11 mouse cellular contexts compared by ENCODE assay signal in the genomic region with DNA sequence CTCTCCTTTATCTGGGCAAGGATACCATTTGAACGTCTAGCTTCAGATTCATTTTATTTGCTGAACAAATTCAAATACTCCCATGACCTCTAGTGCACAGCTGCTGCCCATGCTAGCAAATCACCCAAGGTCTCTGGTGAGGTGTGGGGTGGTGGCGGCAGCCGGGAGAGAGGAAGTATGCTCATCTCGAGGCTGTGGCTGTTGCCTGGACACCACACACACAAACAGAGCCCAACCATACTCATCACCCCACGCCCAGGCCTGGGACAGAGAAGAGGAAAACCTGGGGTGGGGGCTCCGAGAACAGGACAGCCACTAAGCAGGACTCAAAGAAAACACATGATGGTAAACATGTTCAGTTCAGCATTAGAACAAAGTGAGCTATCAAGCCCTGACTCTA. TPM values are rescaled to one million over a fixed set of nuclear protein-coding genes. Genes with fewer than 3 reads are reported as not detected.
DNase-seq lines count a peak whose midpoint lies in the region; ATAC-seq and TF ChIP-seq lines count a peak whose summit lies in the region.
"Had no signal": no experiment of that assay in that cellular context is flagged by ENCODE, and none has a peak within 500 bp of the region (broad histone marks: within the 10 kb centered on the region; RNA-seq: fewer than 3 reads in every experiment).

No protein-coding gene starts in this region.

- ATAC-seq in activated CD4-positive, CD25-positive, alpha-beta regulatory T cell, adult 4 months: peak; percentile 63
- peak; percentile 96 to 97 for ATAC-seq in hematopoietic stem cell, adult 5-6 weeks (replicated peaks in 1 of 2; ENCODE audit: insufficient read depth in 1 of 2, low FRiP score in 2 of 2, low TSS enrichment in 1 of 2, low read depth in 1 of 2, poor library complexity in 2 of 2, severe bottlenecking in 2 of 2)
- peak; percentile 90 for ATAC-seq in megakaryocyte, adult 5-6 weeks (ENCODE audit: poor library complexity, severe bottlenecking)
- ATAC-seq in frontal cortex, adult (ENCODE audit: low TSS enrichment): no peak

- intact Hi-C loops in gastrocnemius, adult 2 months (cut with DNase I): no loop called here

- no peak for TF ChIP-seq CTCF in gastrocnemius, adult 2 months (IDR thresholded peaks at IDR 0.05)

- H3K4me3 ChIP-seq in gastrocnemius, adult 2 months: no peak overlapping the region; the same call in 1 of the 2 replicates

- DNase-seq in gastrocnemius, adult 2 months: peak; percentile 48
- DNase-seq in gastrocnemius, adult 18-20 months (ENCODE audit: low spot score): no peak
- DNase-seq in layer of hippocampus, postnatal 25 days (ENCODE audit: extremely low spot score in 1 of 2, low spot score in 1 of 2): no peak
- no peak for DNase-seq in left cerebral cortex, adult 9 months (ENCODE audit: low spot score in 2 of 2)
- DNase-seq: kidney, postnatal 25 days had no signal

- peak overlapping the region; percentile 56 for H3K27ac ChIP-seq in gastrocnemius, adult 2 months

RNA-seq across cellular contexts. Expression of gene Ppp6r1, which starts 11.5 kb away (rescaled TPM):
- total RNA-seq in gastrocnemius, adult 2 months (2021): 10 to 100 TPM; 45.0 to 51.2 TPM
- 10 to 100 TPM; 45.8 to 46.6 TPM for total RNA-seq in gastrocnemius, adult 18-20 months (2021)
- polyA plus RNA-seq in activated CD4-positive, CD25-positive, alpha-beta regulatory T cell, adult 4 months (2017; shearing (Covaris generic)): 10 to 100 TPM; 10.6 to 11.1 TPM
- 155 and 186 TPM in 2 replicates for total RNA-seq in hematopoietic stem cell, adult 5-6 weeks (2017)
- 71.1 and 72.6 TPM in 2 replicates for total RNA-seq in megakaryocyte, adult 5-6 weeks (2015)
- total RNA-seq in megakaryocyte, adult 5-6 weeks (2017): 85.6 and 101 TPM in 2 replicates
- 100 to 1,000 TPM; 126 to 135 TPM for total RNA-seq in layer of hippocampus, postnatal 25 days (2021)

RNA-seq across cellular contexts. Expression of gene Tmem86b, which starts 16.1 kb away (rescaled TPM):
- 1 to 10 TPM; 2.6 to 3.3 TPM for total RNA-seq in gastrocnemius, adult 2 months (2021)
- 1 to 10 TPM; 2.3 to 2.6 TPM for total RNA-seq in gastrocnemius, adult 18-20 months (2021)
- 1 to 10 TPM; 3.0 to 4.1 TPM for polyA plus RNA-seq in activated CD4-positive, CD25-positive, alpha-beta regulatory T cell, adult 4 months (2017; shearing (Covaris generic))
- total RNA-seq in hematopoietic stem cell, adult 5-6 weeks (2017): 22.0 and 22.8 TPM in 2 replicates
- 8.9 and 10.7 TPM in 2 replicates for total RNA-seq in megakaryocyte, adult 5-6 weeks (2015)
- total RNA-seq in megakaryocyte, adult 5-6 weeks (2017): 13.6 and 22.1 TPM in 2 replicates
- total RNA-seq in layer of hippocampus, postnatal 25 days (2021): 10 to 100 TPM; 12.5 to 17.3 TPM

RNA-seq across cellular contexts. Expression of gene Hspbp1, which starts 37.6 kb away (rescaled TPM):
- total RNA-seq in gastrocnemius, adult 2 months (2021): 10 to 100 TPM; 23.4 to 29.8 TPM
- total RNA-seq in gastrocnemius, adult 18-20 months (2021): 10 to 100 TPM; 22.1 to 23.9 TPM
- polyA plus RNA-seq in activated CD4-positive, CD25-positive, alpha-beta regulatory T cell, adult 4 months (2017; shearing (Covaris generic)): 10 to 100 TPM; 38.9 to 60.9 TPM
- total RNA-seq in hematopoietic stem cell, adult 5-6 weeks (2017): 19.0 and 25.2 TPM in 2 replicates
- 12.7 and 16.9 TPM in 2 replicates for total RNA-seq in megakaryocyte, adult 5-6 weeks (2015)
- total RNA-seq in megakaryocyte, adult 5-6 weeks (2017): 9.8 and 15.3 TPM in 2 replicates
- 10 to 100 TPM; 89.0 to 91.9 TPM for total RNA-seq in layer of hippocampus, postnatal 25 days (2021)

RNA-seq across cellular contexts. Expression of gene Brsk1, which starts 43.1 kb away (rescaled TPM):
- total RNA-seq in gastrocnemius, adult 2 months (2021): under 1 TPM; 0.48 to 0.75 TPM
- total RNA-seq in gastrocnemius, adult 18-20 months (2021): under 1 TPM; 0.50 to 0.64 TPM
- polyA plus RNA-seq in activated CD4-positive, CD25-positive, alpha-beta regulatory T cell, adult 4 months (2017; shearing (Covaris generic)): not detected
- 0.20 and 2.6 TPM in 2 replicates for total RNA-seq in hematopoietic stem cell, adult 5-6 weeks (2017)
- total RNA-seq in megakaryocyte, adult 5-6 weeks (2015): not detected in 2 replicates
- total RNA-seq in megakaryocyte, adult 5-6 weeks (2017): not detected in 2 replicates
- 100 to 1,000 TPM; 330 to 348 TPM for total RNA-seq in layer of hippocampus, postnatal 25 days (2021)

RNA-seq across cellular contexts. Expression of gene Ptprh, which starts 43.5 kb away (rescaled TPM):
- total RNA-seq in gastrocnemius, adult 2 months (2021): not detected
- total RNA-seq in gastrocnemius, adult 18-20 months (2021): not detected
- not detected for polyA plus RNA-seq in activated CD4-positive, CD25-positive, alpha-beta regulatory T cell, adult 4 months (2017; shearing (Covaris generic))
- not detected in 2 replicates for total RNA-seq in hematopoietic stem cell, adult 5-6 weeks (2017)
- total RNA-seq in megakaryocyte, adult 5-6 weeks (2015): not detected in 2 replicates
- total RNA-seq in megakaryocyte, adult 5-6 weeks (2017): not detected in 2 replicates
- under 1 TPM; 0.27 to 0.42 TPM for total RNA-seq in layer of hippocampus, postnatal 25 days (2021)
- polyA plus RNA-seq: C2C12; stomach, embryonic 14.5 days had no signal
